Mouse (Mus musculus) forebrain, embryonic 16.5 days (tissue): ENCODE data around the gene Hbb-y. TPM values are rescaled to one million over a fixed set of nuclear protein-coding genes. Genes with fewer than 3 reads are reported as not detected.
"Not testable (repeated sequence)": the region's sequence is repeated elsewhere in the genome, so short reads cannot be mapped to it uniquely, and the experiment has no call there.

Experiments
- ATAC-seq: fragments of 200-750 bp; cut with Nextera tagmentation; 2 replicates; pipeline ENCODE4 v1.8.0; 2017; ENCODE audit warnings: mild to moderate bottlenecking, moderate library complexity
- H3K27ac ChIP-seq: fragments of 300-500 bp; sonication (generic); 2 replicates; pipeline ENCODE4 v1.5.1; 2014; ENCODE audit warnings: low read length, control low read depth
- H3K27me3 ChIP-seq: fragments of 300-500 bp; sonication (generic); replicated peaks from 2 replicates; pipeline ENCODE4 v1.6.1; 2014; ENCODE audit warnings: low read length; ENCODE audit not compliant: control insufficient read depth, insufficient read depth
- H3K36me3 ChIP-seq: fragments of 300-500 bp; sonication (generic); 2 replicates; pipeline ENCODE4 v1.6.1; 2014; ENCODE audit not compliant: control insufficient read depth, insufficient read depth
- H3K4me1 ChIP-seq: fragments of 300-500 bp; sonication (generic); replicated peaks from 2 replicates; pipeline ENCODE4 v1.6.1; 2014; ENCODE audit warnings: low read length; ENCODE audit not compliant: control insufficient read depth, insufficient read depth
- H3K4me2 ChIP-seq: fragments of 300-500 bp; sonication (generic); 2 replicates; pipeline ENCODE4 v1.6.1; 2014; ENCODE audit warnings: mild to moderate bottlenecking, low read length, control low read depth
- H3K4me3 ChIP-seq: fragments of 300-500 bp; sonication (generic); replicated peaks from 2 replicates; pipeline ENCODE4 v1.5.1; 2014; ENCODE audit warnings: mild to moderate bottlenecking, low read length, control low read depth
- H3K9ac ChIP-seq: fragments of 300-500 bp; sonication (generic); replicated peaks from 2 replicates; pipeline ENCODE4 v1.6.1; 2014; ENCODE audit warnings: low read depth, low read length, control low read depth
- H3K9me3 ChIP-seq: fragments of 300-500 bp; sonication (generic); 2 replicates; pipeline ENCODE4 v1.6.1; 2016; ENCODE audit warnings: low read length; ENCODE audit not compliant: control insufficient read depth
- WGBS: fragments of 180-500 bp; shearing (Covaris S2); extraction: QIAGEN DNeasy Blood & Tissue Kit; methylation state at CpG from one replicate; pipeline ENCODE4 v1.1.7; 2014; 5-methylcytosine and 5-hydroxymethylcytosine counted together
- polyA plus RNA-seq: library from polyadenylated mRNA; unstranded; fragments of >200 nt; fragmentation: Nextera tagmentation; extraction: Ambion mirVana; gene quantifications from 2 replicates; pipeline ENCODE4 v1.2.1, GENCODE M21; 2015

The Hbb-y gene
- polyA plus RNA-seq, 1 experiment from 2014 or later, result 24.4 TPM

- Histone ChIP-seq H3K4me2 (no peak overlapping the region), H3K27ac (no peak overlapping the region), H3K27me3 (no peaks in the 10 kb centered on the region), H3K4me1 (no peaks in the 10 kb centered on the region), H3K9ac (no peak overlapping the region), H3K9me3 (no peaks in the 10 kb centered on the region), H3K4me3 (no peak overlapping the region), H3K36me3 (no peaks in the 10 kb centered on the region)
- ATAC-seq, result no peak
- WGBS, result 82% methylated on average over 2 of the region's 2 CpGs
Measured at GRCm38 (mm10) chr7:103824597-103824996, 28.4 kb downstream of the Hbb-y start.

- H3K9ac ChIP-seq, ATAC-seq, H3K4me3 ChIP-seq, H3K4me2 ChIP-seq, H3K27ac ChIP-seq, H3K9me3 ChIP-seq, H3K4me1 ChIP-seq, H3K27me3 ChIP-seq, H3K36me3 ChIP-seq: not testable (repeated sequence)
- 80% methylated on average over 1 of the region's 2 CpGs for WGBS
Measured at GRCm38 (mm10) chr7:103815085-103815484, 37.9 kb downstream of the Hbb-y start.

- Histone ChIP-seq H3K36me3 (no peaks in the 10 kb centered on the region), H3K9ac (no peak within 1 kb of the TSS), H3K4me2 (no peak within 1 kb of the TSS), H3K27me3 (no peaks in the 10 kb centered on the region), H3K4me1 (no peaks in the 10 kb centered on the region), H3K9me3 (no peaks in the 10 kb centered on the region), H3K27ac (no peak within 1 kb of the TSS), H3K4me3 (no peak within 1 kb of the TSS)
- 82% methylated on average over 3 of the region's 3 CpGs for WGBS
- ATAC-seq, result no peak
Measured at GRCm38 (mm10) chr7:103813766-103814165, 39.2 kb downstream of the Hbb-y start, which contains the start of gene Hbb-bt. TSS of gene Hbb-bt (minus strand) at chr7:103813996.

GRCm38 (mm10) chr7:103813152-103813551 lies 39.9 kb downstream of the Hbb-y start:
- not testable (repeated sequence) for H3K4me1 ChIP-seq, H3K9ac ChIP-seq, H3K27me3 ChIP-seq, H3K4me2 ChIP-seq, H3K4me3 ChIP-seq, H3K36me3 ChIP-seq, H3K9me3 ChIP-seq, ATAC-seq, H3K27ac ChIP-seq
- WGBS, result no CpG with 5 or more reads among the region's 3 CpGs

GRCm38 (mm10) chr7:103812174-103812573 lies 40.8 kb downstream of the Hbb-y start:
- Histone ChIP-seq H3K9me3 (no peaks in the 10 kb centered on the region), H3K9ac (no peak overlapping the region), H3K4me2 (no peak overlapping the region), H3K4me3 (no peak overlapping the region), H3K4me1 (no peaks in the 10 kb centered on the region), H3K27me3 (no peaks in the 10 kb centered on the region), H3K36me3 (no peaks in the 10 kb centered on the region), H3K27ac (no peak overlapping the region)
- WGBS, result 79% methylated on average over 1 of the region's 1 CpGs
- ATAC-seq, result no peak

- Histone ChIP-seq H3K27ac (no peak overlapping the region), H3K36me3 (no peaks in the 10 kb centered on the region), H3K4me1 (no peaks in the 10 kb centered on the region), H3K27me3 (no peaks in the 10 kb centered on the region), H3K9me3 (no peaks in the 10 kb centered on the region), H3K4me2 (no peak overlapping the region), H3K4me3 (no peak overlapping the region), H3K9ac (no peak overlapping the region)
- 86% methylated on average over 1 of the region's 1 CpGs for WGBS
- no peak for ATAC-seq
Measured at GRCm38 (mm10) chr7:103811223-103811845, 41.7 kb downstream of the Hbb-y start.

- Histone ChIP-seq H3K36me3 (no peaks in the 10 kb centered on the region), H3K9ac (no peak overlapping the region), H3K4me2 (no peak overlapping the region), H3K9me3 (no peaks in the 10 kb centered on the region), H3K27ac (no peak overlapping the region), H3K4me3 (no peak overlapping the region), H3K4me1 (no peaks in the 10 kb centered on the region), H3K27me3 (no peaks in the 10 kb centered on the region)
- WGBS, result 84% methylated on average over 3 of the region's 3 CpGs
- no peak for ATAC-seq
Measured at GRCm38 (mm10) chr7:103810746-103811145, 42.3 kb downstream of the Hbb-y start.

GRCm38 (mm10) chr7:103810296-103810695 lies 42.7 kb downstream of the Hbb-y start:
- Histone ChIP-seq H3K4me2 (no peak overlapping the region), H3K27ac (no peak overlapping the region), H3K36me3 (no peaks in the 10 kb centered on the region), H3K27me3 (no peaks in the 10 kb centered on the region), H3K9me3 (no peaks in the 10 kb centered on the region), H3K9ac (no peak overlapping the region), H3K4me1 (no peaks in the 10 kb centered on the region), H3K4me3 (no peak overlapping the region)
- WGBS, result 81% methylated on average over 1 of the region's 1 CpGs
- ATAC-seq, result no peak

- no peak overlapping the region for H3K27ac ChIP-seq
- H3K4me3 ChIP-seq, result no peak overlapping the region
- H3K9me3 ChIP-seq, result no peaks in the 10 kb centered on the region
- no peaks in the 10 kb centered on the region for H3K36me3 ChIP-seq
- H3K9ac ChIP-seq, result no peak overlapping the region
- no peak overlapping the region for H3K4me2 ChIP-seq
- 68% methylated on average over 1 of the region's 1 CpGs for WGBS
- H3K27me3 ChIP-seq, result no peaks in the 10 kb centered on the region
- H3K4me1 ChIP-seq, result no peaks in the 10 kb centered on the region
- ATAC-seq, result no peak
Measured at GRCm38 (mm10) chr7:103809801-103810155, 43.2 kb downstream of the Hbb-y start.
